Mouse (Mus musculus) megakaryocyte, embryonic 14.5 days (primary cell): ENCODE results near the gene Sgta.

Experiments
- FLI1 ChIP-seq: IDR thresholded peaks from 2 replicates; pipeline ENCODE4 v1.6.1; 2012; ENCODE audit warnings: low read length, inconsistent platforms, mixed read lengths
- GATA1 ChIP-seq: IDR thresholded peaks from 3 replicates; pipeline ENCODE4 v1.6.1; 2012; ENCODE audit warnings: mixed read lengths, low read length, inconsistent platforms, borderline replicate concordance

DNA sequence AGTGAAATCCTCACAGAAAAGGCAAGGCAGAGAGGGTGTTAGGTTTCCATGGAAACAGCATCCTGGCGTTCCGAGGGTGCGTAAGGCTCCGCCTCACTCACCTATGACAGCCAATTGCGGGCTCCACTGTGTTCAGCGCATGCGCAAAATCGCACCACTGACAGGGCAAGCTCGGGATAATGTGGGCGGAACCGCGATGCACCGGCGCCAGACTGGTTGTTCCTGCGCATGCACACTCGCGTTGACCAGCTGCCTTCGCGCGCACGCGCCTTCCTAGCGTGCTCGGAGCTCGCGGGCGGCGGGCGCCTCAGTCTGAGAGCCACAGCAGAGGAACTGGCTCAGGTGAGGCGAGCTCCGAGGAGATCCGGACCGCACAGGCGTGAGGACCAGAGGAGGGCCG is 9.9 kb upstream of the Sgta start, which contains the start of gene Thop1:
- no peak for TF ChIP-seq GATA1
- TF ChIP-seq FLI1, result no peak
